Mouse (Mus musculus) hindbrain, embryonic 13.5 days (tissue): ENCODE data around the gene Hacd2. TPM values are rescaled to one million over a fixed set of nuclear protein-coding genes. Genes with fewer than 3 reads are reported as not detected.

ENCODE experiments used
- polyA plus RNA-seq: library from polyadenylated mRNA; unstranded; fragments of >200 nt; fragmentation: Nextera tagmentation; extraction: Ambion mirVana; gene quantifications from 2 replicates; pipeline ENCODE4 v1.2.1, GENCODE M21; 2015

Hacd2 gene
- polyA plus RNA-seq, 1 experiment from 2014 or later = 39.2 TPM

Other genes starting within 250 kb of the Hacd2 start
- gene Adcy5, start 132.4 kb downstream of the Hacd2 start, polyA plus RNA-seq = 5.0 and 5.6 TPM in 2 replicates